Mouse (Mus musculus): ENCODE results near the gene Zfand6.

The Zfand6 gene

GRCm38 (mm10) chr7:84689251-84690100 lies at the start of gene Zfand6:
Zfand6 (minus strand) TSS chr7:84689959.
- DNase-seq (ENCODE audit: low spot score), result peak; percentile 97

GRCm38 (mm10) chr7:84736803-84737202 lies 47.0 kb upstream of the Zfand6 start:
- DNase-seq (ENCODE audit: low spot score), result no peak

GRCm38 (mm10) chr7:84733038-84733437 lies 43.3 kb upstream of the Zfand6 start:
- DNase-seq (ENCODE audit: low spot score), result no peak

- DNase-seq (ENCODE audit: low spot score), result no peak
Observed at GRCm38 (mm10) chr7:84732052-84732451, 42.3 kb upstream of the Zfand6 start.

- no peak for DNase-seq (ENCODE audit: low spot score)
Observed at GRCm38 (mm10) chr7:84731076-84731475, 41.3 kb upstream of the Zfand6 start.

GRCm38 (mm10) chr7:84722804-84723459 lies 33.2 kb upstream of the Zfand6 start:
- no peak for DNase-seq (ENCODE audit: low spot score)

GRCm38 (mm10) chr7:84710287-84710958 lies 20.7 kb upstream of the Zfand6 start:
- no peak for DNase-seq (ENCODE audit: low spot score)

- no peak for DNase-seq (ENCODE audit: low spot score)
Observed at GRCm38 (mm10) chr7:84706877-84707276, 17.1 kb upstream of the Zfand6 start.

GRCm38 (mm10) chr7:84690101-84690509 lies 346 bp upstream of the Zfand6 start:
- DNase-seq (ENCODE audit: low spot score), result no peak

- peak; percentile 2 for DNase-seq (ENCODE audit: low spot score)
Observed at GRCm38 (mm10) chr7:84687653-84688580, 1.8 kb downstream of the Zfand6 start.

- no peak for DNase-seq (ENCODE audit: low spot score)
Observed at GRCm38 (mm10) chr7:84686380-84686779, 3.4 kb downstream of the Zfand6 start.

GRCm38 (mm10) chr7:84684675-84685074 lies 5.1 kb downstream of the Zfand6 start:
- no peak for DNase-seq (ENCODE audit: low spot score)

GRCm38 (mm10) chr7:84681558-84681957 lies 8.2 kb downstream of the Zfand6 start:
- DNase-seq (ENCODE audit: low spot score), result no peak

GRCm38 (mm10) chr7:84680931-84681330 lies 8.8 kb downstream of the Zfand6 start:
- no peak for DNase-seq (ENCODE audit: low spot score)

- no peak for DNase-seq (ENCODE audit: low spot score)
Observed at GRCm38 (mm10) chr7:84680092-84680491, 9.7 kb downstream of the Zfand6 start.

GRCm38 (mm10) chr7:84679264-84679663 lies 10.5 kb downstream of the Zfand6 start:
- DNase-seq (ENCODE audit: low spot score), result peak; percentile 47

- DNase-seq (ENCODE audit: low spot score), result no peak
Observed at GRCm38 (mm10) chr7:84673103-84673502, 16.7 kb downstream of the Zfand6 start.

GRCm38 (mm10) chr7:84669554-84670152 lies 20.1 kb downstream of the Zfand6 start:
- DNase-seq (ENCODE audit: low spot score), result no peak

- no peak for DNase-seq (ENCODE audit: low spot score)
Observed at GRCm38 (mm10) chr7:84667946-84668345, 21.8 kb downstream of the Zfand6 start.

- DNase-seq (ENCODE audit: low spot score), result no peak
Observed at GRCm38 (mm10) chr7:84652740-84653139, 37.0 kb downstream of the Zfand6 start.

GRCm38 (mm10) chr7:84651987-84652321 lies 37.8 kb downstream of the Zfand6 start:
- DNase-seq (ENCODE audit: low spot score), result no peak

Measured in ovary, postnatal 14 days (tissue).